Comparison of ENCODE assay signal across 11 mouse cellular contexts in the genomic region with DNA sequence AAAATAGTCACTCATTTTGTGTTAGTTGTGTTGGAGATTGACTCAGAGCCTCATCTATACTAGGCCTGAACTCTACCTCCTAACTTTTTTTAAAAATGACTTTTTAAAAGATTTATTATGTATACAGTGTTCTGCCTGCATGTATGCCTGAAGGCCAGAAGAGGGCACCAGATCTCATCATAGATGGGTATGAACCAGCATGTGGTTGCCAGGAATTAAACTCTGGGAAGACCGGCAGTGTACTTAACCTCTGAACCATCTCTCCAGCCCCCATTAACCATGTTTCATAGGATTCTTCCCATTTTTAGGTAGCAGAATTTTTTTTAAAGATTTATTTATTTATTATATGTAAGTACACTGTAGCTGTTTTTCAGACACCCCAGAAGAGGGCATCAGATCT. TPM values are rescaled to one million over a fixed set of nuclear protein-coding genes. Genes with fewer than 3 reads are reported as not detected.
DNase-seq lines count a peak whose midpoint lies in the region; ATAC-seq and TF ChIP-seq lines count a peak whose summit lies in the region.
"Had no signal": no experiment of that assay in that cellular context is flagged by ENCODE, and none has a peak within 500 bp of the region (broad histone marks: within the 10 kb centered on the region; RNA-seq: fewer than 3 reads in every experiment).

No protein-coding gene starts in this region.

- H3K27ac ChIP-seq in heart, postnatal 0 days (ENCODE audit: low read depth), result no peak overlapping the region
- H3K27ac ChIP-seq: embryonic facial prominence, embryonic 12.5 days; limb, embryonic 10.5 days had no signal

- WGBS in heart, postnatal 0 days, result 32% methylated on average over 1 of the region's 1 CpGs

- no peaks in the 10 kb centered on the region for H3K36me3 ChIP-seq in heart, postnatal 0 days (replicated peaks; ENCODE audit: control insufficient read depth, insufficient read depth, low read length)
- H3K36me3 ChIP-seq: embryonic facial prominence, embryonic 12.5 days; limb, embryonic 10.5 days had no signal

- H3K27me3 ChIP-seq in heart, postnatal 0 days (ENCODE audit: control insufficient read depth, insufficient read depth, low read length), result peaks cover 2% of the 10 kb centered on the region; the same call in 1 of the 2 replicates

- TF ChIP-seq CTCF in heart, postnatal 0 days (IDR thresholded peaks at IDR 0.05; ENCODE audit: low read depth), result peak; percentile 33

- no peak for DNase-seq in heart, postnatal 0 days (ENCODE audit: low spot score)
- DNase-seq in heart, adult 11 months, result no peak
- DNase-seq in thymus, postnatal 0 days (ENCODE audit: low spot score), result peak; percentile 18
- no peak for DNase-seq in thymus, postnatal 36 days
- peak; percentile 46 for DNase-seq in embryo, embryonic 10.5 days (ENCODE audit: low spot score)
- no peak for DNase-seq in spleen, postnatal 4 days (ENCODE audit: low spot score in 2 of 2)
- no peak for DNase-seq in heart, postnatal 4 days
- DNase-seq in c-Kit-positive CD71-positive TER-119-positive erythroid progenitor cells, embryonic 14.5 days (ENCODE audit: low spot score), result no peak

- H3K9me3 ChIP-seq in heart, postnatal 0 days (replicated peaks; ENCODE audit: control insufficient read depth, low read length), result no peaks in the 10 kb centered on the region
- H3K9me3 ChIP-seq: embryonic facial prominence, embryonic 12.5 days; limb, embryonic 10.5 days had no signal

- no peak for ATAC-seq in heart, postnatal 0 days (ENCODE audit: insufficient read depth, low read depth)
- ATAC-seq: midbrain, embryonic 16.5 days had no signal

- H3K4me2 ChIP-seq in heart, postnatal 0 days (ENCODE audit: low read depth, low read length), result no peak overlapping the region
- H3K4me2 ChIP-seq: embryonic facial prominence, embryonic 12.5 days had no signal

- no peak overlapping the region for H3K9ac ChIP-seq in heart, postnatal 0 days (replicated peaks; ENCODE audit: low read depth, low read length)
- H3K9ac ChIP-seq: embryonic facial prominence, embryonic 12.5 days had no signal

- no peaks in the 10 kb centered on the region for H3K4me1 ChIP-seq in heart, postnatal 0 days (ENCODE audit: control insufficient read depth, insufficient read depth)
- H3K4me1 ChIP-seq: embryonic facial prominence, embryonic 12.5 days; limb, embryonic 10.5 days had no signal

- H3K4me3 ChIP-seq in heart, postnatal 0 days (ENCODE audit: low read depth, low read length), result no peak overlapping the region
- H3K4me3 ChIP-seq: embryonic facial prominence, embryonic 12.5 days; limb, embryonic 10.5 days had no signal

- no peak for TF ChIP-seq EP300 in heart, postnatal 0 days (IDR thresholded peaks at IDR 0.05; ENCODE audit: low read depth)

RNA-seq across cellular contexts. Expression of a gene that starts 27.5 kb away (rescaled TPM):
- total RNA-seq in heart, postnatal 0 days (2014; rRNA removed; ENCODE audit: low replicate concordance), result 123 and 172 TPM in 2 replicates
- 43.7 and 49.4 TPM in 2 replicates for polyA plus RNA-seq in heart, postnatal 0 days (2015; fragmentation: Nextera tagmentation; extraction: Ambion mirVana)
- polyA plus RNA-seq in thymus, postnatal 0 days (2015; fragmentation: Nextera tagmentation; extraction: Ambion mirVana), result 75.1 and 78.5 TPM in 2 replicates
- total RNA-seq in heart, postnatal 4 days (2021), result 100 to 1,000 TPM; 130 to 205 TPM

RNA-seq across cellular contexts. Expression of a gene that starts 49.2 kb away (rescaled TPM):
- total RNA-seq in heart, postnatal 0 days (2014; rRNA removed; ENCODE audit: low replicate concordance), result 12.7 and 27.6 TPM in 2 replicates
- 4.2 and 5.0 TPM in 2 replicates for polyA plus RNA-seq in heart, postnatal 0 days (2015; fragmentation: Nextera tagmentation; extraction: Ambion mirVana)
- polyA plus RNA-seq in thymus, postnatal 0 days (2015; fragmentation: Nextera tagmentation; extraction: Ambion mirVana), result 9.6 and 12.2 TPM in 2 replicates
- 10 to 100 TPM; 11.3 to 12.0 TPM for total RNA-seq in heart, postnatal 4 days (2021)

Comparison
In these comparisons a context has a peak if more than half of its experiments do, and no peak if none do; other contexts are left out.
1. DNase-seq: peak in thymus, postnatal 0 days (single experiment) and embryo, embryonic 10.5 days (single experiment); none in heart, postnatal 0 days (single experiment), heart, adult 11 months (single experiment), thymus, postnatal 36 days (0 of 2), spleen, postnatal 4 days (0 of 2), heart, postnatal 4 days (single experiment) and c-Kit-positive CD71-positive TER-119-positive erythroid progenitor cells, embryonic 14.5 days (single experiment).